Mouse (Mus musculus) myocyte (in vitro differentiated cells): ENCODE data around the gene Ago3. TPM values are rescaled to one million over a fixed set of nuclear protein-coding genes. Genes with fewer than 3 reads are reported as not detected.
A peak's percentile ranks its signal among the peaks of the same experiment; 100 is the strongest.

Experiments used
- H3K27me3 ChIP-seq: one replicate; pipeline ENCODE4 v1.6.1; 2011; ENCODE audit not compliant: control insufficient read depth, insufficient read depth, insufficient read length
- H3K36me3 ChIP-seq: one replicate; pipeline ENCODE4 v1.6.1; 2011; ENCODE audit not compliant: control insufficient read depth, insufficient read depth
- H3K4me2 ChIP-seq: one replicate; pipeline ENCODE4 v1.6.1; 2011; ENCODE audit warnings: low read depth, control low read depth
- H3K4me3 ChIP-seq: one replicate; pipeline ENCODE4 v1.5.1; 2011; ENCODE audit warnings: mild to moderate bottlenecking, control low read depth, moderate library complexity
- H3K79me2 ChIP-seq: one replicate; pipeline ENCODE4 v1.6.1; 2011; ENCODE audit not compliant: control insufficient read depth, insufficient read depth
- H3ac ChIP-seq: one replicate; pipeline ENCODE4 v1.6.1; 2011; ENCODE audit not compliant: control insufficient read depth, insufficient read length
- CEBPB ChIP-seq: IDR thresholded peaks from 2 replicates; pipeline ENCODE4 v1.6.1; 2011; ENCODE audit warnings: mild to moderate bottlenecking, moderate library complexity; ENCODE audit not compliant: poor library complexity, insufficient read depth, severe bottlenecking
- E2F4 ChIP-seq: IDR thresholded peaks from one replicate; pipeline ENCODE4 v1.6.1; 2011; ENCODE audit warnings: mild to moderate bottlenecking, control low read depth, moderate library complexity; ENCODE audit not compliant: insufficient read depth
- MAX ChIP-seq: IDR thresholded peaks from one replicate; pipeline ENCODE4 v1.6.1; 2011; ENCODE audit warnings: low read depth, mild to moderate bottlenecking, control low read depth
- MYOD1 ChIP-seq, 3 experiments: IDR thresholded peaks; one replicate each; pipeline ENCODE4 v1.6.1; 2011; ENCODE audit warnings: control low read depth in 2 of 3, low read depth in 2 of 3, mild to moderate bottlenecking in 2 of 3, moderate library complexity in 1 of 3; ENCODE audit not compliant: insufficient read length in 2 of 3, control insufficient read depth in 1 of 3
- MYOG ChIP-seq, 3 experiments: IDR thresholded peaks; one replicate each; pipeline ENCODE4 v1.6.1; 2011; ENCODE audit warnings: control low read depth in 2 of 3, low read depth in 2 of 3, mild to moderate bottlenecking in 2 of 3; ENCODE audit not compliant: insufficient read length in 2 of 3, control insufficient read depth in 1 of 3, insufficient read depth in 1 of 3
- POLR2A ChIP-seq: IDR thresholded peaks from one replicate; pipeline ENCODE4 v1.6.1; 2011; ENCODE audit warnings: low read depth, mild to moderate bottlenecking, control low read depth, moderate library complexity; ENCODE audit not compliant: insufficient read length
- POLR2AphosphoS2 ChIP-seq: IDR thresholded peaks from one replicate; pipeline ENCODE4 v1.6.1; 2011; ENCODE audit warnings: low read depth, control low read depth; ENCODE audit not compliant: insufficient read length
- REST ChIP-seq: IDR thresholded peaks from one replicate; pipeline ENCODE4 v1.6.1; 2011; ENCODE audit warnings: mild to moderate bottlenecking, control low read depth, moderate library complexity; ENCODE audit not compliant: insufficient read depth, insufficient read length
- SRF ChIP-seq: IDR thresholded peaks from one replicate; pipeline ENCODE4 v1.6.1; 2011; ENCODE audit warnings: low read depth; ENCODE audit not compliant: control insufficient read depth, insufficient read length
- TCF12 ChIP-seq: IDR thresholded peaks from one replicate; pipeline ENCODE4 v1.6.1; 2011; ENCODE audit warnings: mild to moderate bottlenecking, control low read depth; ENCODE audit not compliant: poor library complexity, insufficient read depth, severe bottlenecking
- TCF3 ChIP-seq: IDR thresholded peaks from one replicate; pipeline ENCODE4 v1.6.1; 2011; ENCODE audit warnings: low read depth, control low read depth; ENCODE audit not compliant: insufficient read length
- USF1 ChIP-seq: IDR thresholded peaks from one replicate; pipeline ENCODE4 v1.6.1; 2011; ENCODE audit warnings: low read depth, mild to moderate bottlenecking, control low read depth, moderate library complexity
- polyA plus RNA-seq: library from polyadenylated mRNA; unstranded; fragments of >200 nt; fragmentation: generic; extraction: Trizol; gene quantifications from one replicate; pipeline ENCODE4 v1.2.1, GENCODE M21; 2012; ENCODE audit warnings: missing spikeins

The Ago3 gene
- polyA plus RNA-seq, 1 experiment = 4.5 TPM

GRCm38 (mm10) chr4:126303877-126304276, 125.5 kb downstream of the Ago3 start:
- Histone ChIP-seq H3K27me3 (no peaks in the 10 kb centered on the region), H3K4me3 (no peak overlapping the region), H3K4me2 (no peak overlapping the region), H3ac (no peak overlapping the region), H3K36me3 (no peaks in the 10 kb centered on the region), H3K79me2 (no peaks in the 10 kb centered on the region)
- TF ChIP-seq POLR2A (no peak), TCF12 (no peak), E2F4 (no peak), MAX (no peak), POLR2AphosphoS2 (no peak), SRF (no peak), REST (no peak), MYOG (IDR thresholded peaks at IDR 0.05; ENCODE audit: control insufficient read depth in 1 of 3, insufficient read depth in 1 of 3, insufficient read length in 2 of 3, low read depth in 2 of 3) (no peak), USF1 (no peak), CEBPB (no peak), MYOD1 (IDR thresholded peaks at IDR 0.05; ENCODE audit: control insufficient read depth in 1 of 3, insufficient read length in 2 of 3, low read depth in 2 of 3) (no peak), TCF3 (no peak)

- Histone ChIP-seq H3K4me3 (no peak overlapping the region), H3K36me3 (no peaks in the 10 kb centered on the region), H3K4me2 (peak overlapping the region; percentile 78), H3K27me3 (no peaks in the 10 kb centered on the region), H3K79me2 (no peaks in the 10 kb centered on the region), H3ac (no peak overlapping the region)
- no peak for TF ChIP-seq MAX
- TF ChIP-seq TCF12 = no peak
- TF ChIP-seq E2F4 = no peak
- no peak for TF ChIP-seq CEBPB
These were observed 127.6 kb downstream of the Ago3 start for GRCm38 (mm10) chr4:126301584-126302309.

DNA sequence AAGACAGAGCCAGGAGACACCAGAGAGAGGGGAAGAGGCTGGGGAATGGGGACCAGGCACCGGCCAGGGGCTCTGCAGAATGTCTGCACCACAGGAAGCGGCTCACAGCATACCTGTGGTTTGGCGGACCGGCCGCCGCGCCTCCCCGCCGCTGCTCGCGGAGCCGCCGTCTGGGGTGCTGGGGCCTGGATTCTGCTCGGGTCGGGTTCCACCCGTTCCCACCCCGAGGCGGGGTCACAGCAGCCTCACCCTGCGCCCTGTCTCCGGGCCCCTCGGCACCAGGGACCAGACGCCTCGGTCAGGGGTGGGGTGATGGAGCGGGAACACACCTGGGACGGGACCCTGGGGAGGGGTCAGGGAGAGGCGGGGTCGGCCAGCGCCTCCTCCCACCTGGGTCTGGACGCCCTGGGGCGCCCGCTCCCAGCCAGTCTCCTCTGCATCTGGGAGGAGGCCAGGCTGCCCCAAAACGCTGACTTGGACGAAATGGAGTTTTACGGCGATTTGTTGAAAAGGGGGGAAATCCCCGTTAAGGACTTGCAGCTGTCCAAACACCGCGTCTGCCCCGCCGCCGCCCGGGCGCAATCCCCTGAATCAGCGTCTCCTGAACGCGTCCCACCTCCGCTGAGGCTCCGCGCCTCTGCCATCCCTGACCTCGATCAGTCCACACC, 128.3 kb downstream of the Ago3 start:
- no peak for TF ChIP-seq USF1
- TF ChIP-seq CEBPB = no peak
- TF ChIP-seq REST = no peak
- TF ChIP-seq MYOD1 (IDR thresholded peaks at IDR 0.05; ENCODE audit: control insufficient read depth in 1 of 3, insufficient read length in 2 of 3, low read depth in 2 of 3) = peak in 2 of 3 experiments; percentile 62 to 75
- TF ChIP-seq SRF = no peak
- TF ChIP-seq POLR2AphosphoS2 = no peak
- TF ChIP-seq E2F4 = no peak
- TF ChIP-seq MAX = no peak
- TF ChIP-seq TCF12 = no peak
- peak; percentile 4 for TF ChIP-seq TCF3
- peak in 2 of 3 experiments; percentile 36 to 62 for TF ChIP-seq MYOG (IDR thresholded peaks at IDR 0.05; ENCODE audit: control insufficient read depth in 1 of 3, insufficient read depth in 1 of 3, insufficient read length in 2 of 3, low read depth in 2 of 3)
- TF ChIP-seq POLR2A = no peak
- Histone ChIP-seq H3K27me3 (no peaks in the 10 kb centered on the region), H3K36me3 (no peaks in the 10 kb centered on the region), H3K79me2 (no peaks in the 10 kb centered on the region), H3ac (no peak overlapping the region), H3K4me2 (peak overlapping the region; percentile 78), H3K4me3 (no peak overlapping the region)

GRCm38 (mm10) chr4:126296617-126297101, 132.7 kb downstream of the Ago3 start:
- H3ac ChIP-seq = no peak overlapping the region
- H3K79me2 ChIP-seq = no peaks in the 10 kb centered on the region
- no peak overlapping the region for H3K4me3 ChIP-seq
- no peak overlapping the region for H3K4me2 ChIP-seq
- H3K27me3 ChIP-seq = no peaks in the 10 kb centered on the region
- no peaks in the 10 kb centered on the region for H3K36me3 ChIP-seq
- no peak for TF ChIP-seq TCF12
- no peak for TF ChIP-seq POLR2A
- no peak for TF ChIP-seq TCF3
- TF ChIP-seq USF1 = no peak
- TF ChIP-seq POLR2AphosphoS2 = no peak
- TF ChIP-seq MYOD1 (IDR thresholded peaks at IDR 0.05; ENCODE audit: control insufficient read depth in 1 of 3, insufficient read length in 2 of 3, low read depth in 2 of 3) = no peak
- no peak for TF ChIP-seq MYOG (IDR thresholded peaks at IDR 0.05; ENCODE audit: control insufficient read depth in 1 of 3, insufficient read depth in 1 of 3, insufficient read length in 2 of 3, low read depth in 2 of 3)
- no peak for TF ChIP-seq E2F4
- TF ChIP-seq SRF = no peak
